Mouse (Mus musculus) naive thymus-derived CD4-positive, alpha-beta T cell, adult 2 months (primary cell): ENCODE measurements at regions not wholly inside any gene's neighbourhood (a gene's known extent, or its start where the extent isn't known, plus 50 kb on each side); places are given as distances from the start of the nearest gene placed in this dataset.

ENCODE experiments used
- DNase-seq: peaks from one replicate; pipeline ENCODE4 v3.0.0-alpha.2; 2011; ENCODE audit warnings: low read depth

GRCm38 (mm10) chr12:55926276-55926973 lies 90.3 kb downstream of the Brms1l start:
- DNase-seq: no peak
